Mouse (Mus musculus) G1E (cell line): ENCODE measurements around the gene Mum1.

Source experiments
- CTCF ChIP-seq: IDR thresholded peaks from 2 replicates; pipeline ENCODE4 v1.5.1; 2012; ENCODE audit warnings: low read depth, low read length, inconsistent platforms, mixed read lengths
- GATA1 ChIP-seq: IDR thresholded peaks from 2 replicates; pipeline ENCODE4 v1.6.1; 2012; ENCODE audit warnings: borderline replicate concordance, low read length, inconsistent platforms, mixed read lengths
- GATA2 ChIP-seq: IDR thresholded peaks from 2 replicates; pipeline ENCODE4 v1.6.1; 2012; ENCODE audit warnings: low read depth, low read length, inconsistent platforms, borderline replicate concordance
- POLR2AphosphoS5 ChIP-seq: IDR thresholded peaks from 2 replicates; pipeline ENCODE4 v1.6.1; 2012; ENCODE audit warnings: low read depth, low read length, inconsistent platforms; ENCODE audit not compliant: insufficient replicate concordance
- TAL1 ChIP-seq: conservative IDR thresholded peaks from 2 replicates; pipeline ENCODE4 v1.6.1; 2012; ENCODE audit warnings: low read depth, low read length, inconsistent platforms, mixed read lengths

DNA sequence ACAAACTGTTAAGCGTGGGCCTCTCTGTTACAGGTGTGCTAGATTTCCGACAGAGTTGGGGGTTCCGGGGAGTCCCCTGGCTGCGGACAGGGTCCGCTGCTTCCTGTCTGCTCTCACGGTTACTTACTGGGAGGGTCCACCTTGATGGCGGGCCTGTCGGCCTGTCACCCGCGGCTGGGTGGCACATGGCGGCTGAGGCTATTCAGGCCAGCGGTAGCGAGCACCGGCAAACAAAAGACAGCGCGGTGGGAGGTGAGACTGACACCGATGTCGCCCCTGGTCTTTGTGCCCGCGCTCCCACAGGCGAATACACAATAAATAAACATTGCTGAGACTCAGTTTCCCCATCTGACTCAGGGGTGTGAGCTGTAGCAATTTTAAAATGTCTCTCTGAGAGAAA is 36.2 kb upstream of the Mum1 start:
- TF ChIP-seq GATA1 (no peak), CTCF (no peak), TAL1 (no peak), GATA2 (no peak), POLR2AphosphoS5 (no peak)
